Mouse (Mus musculus): ENCODE results near the gene Aga. TPM values are rescaled to one million over a fixed set of nuclear protein-coding genes. Genes with fewer than 3 reads are reported as not detected.

The Aga gene
- 1.0 and 1.3 TPM in 2 replicates for polyA plus RNA-seq (2012; rRNA removed)

GRCm38 (mm10) chr8:53511551-53512127 lies at the start of gene Aga:
Gene Aga, plus strand, starts transcription at chr8:53511727.

Other genes with a start within 250 kb of the Aga start
- gene Neil3, start 127.3 kb downstream of the Aga start, polyA plus RNA-seq (2012; rRNA removed) = 0.11 and 0.15 TPM in 2 replicates